Mouse (Mus musculus): ENCODE results near the gene Plekhh2. TPM values are rescaled to one million over a fixed set of nuclear protein-coding genes. Genes with fewer than 3 reads are reported as not detected.

Gene Plekhh2
- polyA plus RNA-seq, 1 experiment from 2014 or later: 1.6 TPM

- Histone ChIP-seq H3K27ac (ENCODE audit: low read length) (no peak overlapping the region), H3K9me3 (replicated peaks; ENCODE audit: control insufficient read depth, low read length) (no peaks in the 10 kb centered on the region), H3K4me1 (ENCODE audit: control insufficient read depth, insufficient read depth, low read length) (no peaks in the 10 kb centered on the region), H3K9ac (ENCODE audit: low read length) (no peak overlapping the region), H3K36me3 (ENCODE audit: control insufficient read depth, insufficient read depth) (no peaks in the 10 kb centered on the region), H3K4me2 (ENCODE audit: low read depth, low read length) (no peak overlapping the region), H3K27me3 (ENCODE audit: control insufficient read depth, insufficient read depth, low read length) (no peaks in the 10 kb centered on the region), H3K4me3 (ENCODE audit: low read length) (no peak overlapping the region)
- WGBS: 67% methylated on average over 3 of the region's 3 CpGs
- no peak for ATAC-seq (replicated peaks; ENCODE audit: extremely low read depth, insufficient read depth, low FRiP score)
Measured at GRCm38 (mm10) chr17:84620076-84620475, 108.4 kb downstream of the Plekhh2 start.

GRCm38 (mm10) chr17:84620610-84621009, 108.9 kb downstream of the Plekhh2 start:
- H3K4me2 ChIP-seq (ENCODE audit: low read depth, low read length): no peak overlapping the region
- WGBS: 80% methylated on average over 6 of the region's 6 CpGs
- no peak overlapping the region for H3K9ac ChIP-seq (ENCODE audit: low read length)
- no peak overlapping the region for H3K4me3 ChIP-seq (ENCODE audit: low read length)
- ATAC-seq (replicated peaks; ENCODE audit: extremely low read depth, insufficient read depth, low FRiP score): no peak
- H3K9me3 ChIP-seq (replicated peaks; ENCODE audit: control insufficient read depth, low read length): no peaks in the 10 kb centered on the region
- H3K4me1 ChIP-seq (ENCODE audit: control insufficient read depth, insufficient read depth, low read length): no peaks in the 10 kb centered on the region
- no peaks in the 10 kb centered on the region for H3K27me3 ChIP-seq (ENCODE audit: control insufficient read depth, insufficient read depth, low read length)
- H3K36me3 ChIP-seq (ENCODE audit: control insufficient read depth, insufficient read depth): no peaks in the 10 kb centered on the region
- H3K27ac ChIP-seq (ENCODE audit: low read length): no peak overlapping the region

- Histone ChIP-seq H3K9ac (ENCODE audit: low read length) (no peak overlapping the region), H3K9me3 (replicated peaks; ENCODE audit: control insufficient read depth, low read length) (no peaks in the 10 kb centered on the region), H3K27me3 (ENCODE audit: control insufficient read depth, insufficient read depth, low read length) (no peaks in the 10 kb centered on the region), H3K4me2 (ENCODE audit: low read depth, low read length) (no peak overlapping the region), H3K4me1 (ENCODE audit: control insufficient read depth, insufficient read depth, low read length) (no peaks in the 10 kb centered on the region), H3K27ac (ENCODE audit: low read length) (no peak overlapping the region), H3K4me3 (ENCODE audit: low read length) (no peak overlapping the region), H3K36me3 (ENCODE audit: control insufficient read depth, insufficient read depth) (no peaks in the 10 kb centered on the region)
- WGBS: 79% methylated on average over 6 of the region's 6 CpGs
- ATAC-seq (replicated peaks; ENCODE audit: extremely low read depth, insufficient read depth, low FRiP score): no peak
Measured at GRCm38 (mm10) chr17:84621209-84621608, 109.5 kb downstream of the Plekhh2 start.

GRCm38 (mm10) chr17:84622028-84622427, 110.3 kb downstream of the Plekhh2 start:
- Histone ChIP-seq H3K4me2 (ENCODE audit: low read depth, low read length) (no peak overlapping the region), H3K4me3 (ENCODE audit: low read length) (no peak overlapping the region), H3K27me3 (ENCODE audit: control insufficient read depth, insufficient read depth, low read length) (no peaks in the 10 kb centered on the region), H3K9ac (ENCODE audit: low read length) (no peak overlapping the region), H3K36me3 (ENCODE audit: control insufficient read depth, insufficient read depth) (no peaks in the 10 kb centered on the region), H3K4me1 (ENCODE audit: control insufficient read depth, insufficient read depth, low read length) (peaks cover 2% of the 10 kb centered on the region; the same call in 1 of the 2 replicates), H3K27ac (ENCODE audit: low read length) (no peak overlapping the region), H3K9me3 (replicated peaks; ENCODE audit: control insufficient read depth, low read length) (no peaks in the 10 kb centered on the region)
- no peak for ATAC-seq (replicated peaks; ENCODE audit: extremely low read depth, insufficient read depth, low FRiP score)
- WGBS: 78% methylated on average over 4 of the region's 4 CpGs

GRCm38 (mm10) chr17:84622873-84623272, 111.2 kb downstream of the Plekhh2 start:
- Histone ChIP-seq H3K27me3 (ENCODE audit: control insufficient read depth, insufficient read depth, low read length) (no peaks in the 10 kb centered on the region), H3K36me3 (ENCODE audit: control insufficient read depth, insufficient read depth) (no peaks in the 10 kb centered on the region), H3K4me2 (ENCODE audit: low read depth, low read length) (no peak overlapping the region), H3K4me1 (ENCODE audit: control insufficient read depth, insufficient read depth, low read length) (peaks cover 2% of the 10 kb centered on the region; the same call in 1 of the 2 replicates), H3K9me3 (replicated peaks; ENCODE audit: control insufficient read depth, low read length) (no peaks in the 10 kb centered on the region), H3K9ac (ENCODE audit: low read length) (no peak overlapping the region), H3K27ac (ENCODE audit: low read length) (no peak overlapping the region), H3K4me3 (ENCODE audit: low read length) (no peak overlapping the region)
- ATAC-seq (replicated peaks; ENCODE audit: extremely low read depth, insufficient read depth, low FRiP score): no peak
- WGBS: 59% methylated on average over 2 of the region's 2 CpGs

- Histone ChIP-seq H3K9me3 (replicated peaks; ENCODE audit: control insufficient read depth, low read length) (no peaks in the 10 kb centered on the region), H3K27me3 (ENCODE audit: control insufficient read depth, insufficient read depth, low read length) (no peaks in the 10 kb centered on the region), H3K9ac (ENCODE audit: low read length) (peak within 1 kb of the TSS; percentile 73), H3K4me1 (ENCODE audit: control insufficient read depth, insufficient read depth, low read length) (peaks cover 2% of the 10 kb centered on the region; the same call in 1 of the 2 replicates), H3K4me3 (ENCODE audit: low read length) (peak within 1 kb of the TSS; percentile 70), H3K36me3 (ENCODE audit: control insufficient read depth, insufficient read depth) (no peaks in the 10 kb centered on the region), H3K4me2 (ENCODE audit: low read depth, low read length) (peak within 1 kb of the TSS; percentile 85), H3K27ac (ENCODE audit: low read length) (no peak within 1 kb of the TSS)
- whole genome bisulfite sequencing: 0% methylated on average over 24 of the region's 25 CpGs
- peak; percentile 92 for ATAC-seq (replicated peaks; ENCODE audit: extremely low read depth, insufficient read depth, low FRiP score)
Measured at GRCm38 (mm10) chr17:84626276-84626856, 114.7 kb downstream of the Plekhh2 start, which contains the start of gene Dync2li1. Gene Dync2li1, plus strand, starts transcription at chr17:84626496.

- Histone ChIP-seq H3K36me3 (ENCODE audit: control insufficient read depth, insufficient read depth) (no peaks in the 10 kb centered on the region), H3K27ac (ENCODE audit: low read length) (no peak overlapping the region), H3K9me3 (replicated peaks; ENCODE audit: control insufficient read depth, low read length) (no peaks in the 10 kb centered on the region), H3K4me2 (ENCODE audit: low read depth, low read length) (peak overlapping the region; percentile 85), H3K27me3 (ENCODE audit: control insufficient read depth, insufficient read depth, low read length) (no peaks in the 10 kb centered on the region), H3K9ac (ENCODE audit: low read length) (peak overlapping the region; percentile 73; the same call in 1 of the 2 replicates), H3K4me1 (ENCODE audit: control insufficient read depth, insufficient read depth, low read length) (peaks cover 2% of the 10 kb centered on the region; the same call in 1 of the 2 replicates), H3K4me3 (ENCODE audit: low read length) (peak overlapping the region; percentile 70)
- no peak; the same call in 1 of the 2 replicates for ATAC-seq (replicated peaks; ENCODE audit: extremely low read depth, insufficient read depth, low FRiP score)
- 32% methylated on average over 9 of the region's 9 CpGs for WGBS
Measured at GRCm38 (mm10) chr17:84626857-84627305, 115.2 kb downstream of the Plekhh2 start.

GRCm38 (mm10) chr17:84627721-84628120, 116.0 kb downstream of the Plekhh2 start:
- no peak for ATAC-seq (replicated peaks; ENCODE audit: extremely low read depth, insufficient read depth, low FRiP score)
- Histone ChIP-seq H3K4me1 (ENCODE audit: control insufficient read depth, insufficient read depth, low read length) (peaks cover 2% of the 10 kb centered on the region; the same call in 1 of the 2 replicates), H3K4me2 (ENCODE audit: low read depth, low read length) (no peak overlapping the region), H3K9ac (ENCODE audit: low read length) (no peak overlapping the region), H3K9me3 (replicated peaks; ENCODE audit: control insufficient read depth, low read length) (no peaks in the 10 kb centered on the region), H3K36me3 (ENCODE audit: control insufficient read depth, insufficient read depth) (no peaks in the 10 kb centered on the region), H3K27ac (ENCODE audit: low read length) (no peak overlapping the region), H3K27me3 (ENCODE audit: control insufficient read depth, insufficient read depth, low read length) (no peaks in the 10 kb centered on the region), H3K4me3 (ENCODE audit: low read length) (no peak overlapping the region)
- WGBS: 86% methylated on average over 10 of the region's 10 CpGs

- WGBS: 73% methylated on average over 9 of the region's 9 CpGs
- Histone ChIP-seq H3K4me3 (ENCODE audit: low read length) (no peak overlapping the region), H3K4me1 (ENCODE audit: control insufficient read depth, insufficient read depth, low read length) (peaks cover 2% of the 10 kb centered on the region; the same call in 1 of the 2 replicates), H3K27me3 (ENCODE audit: control insufficient read depth, insufficient read depth, low read length) (no peaks in the 10 kb centered on the region), H3K27ac (ENCODE audit: low read length) (no peak overlapping the region), H3K4me2 (ENCODE audit: low read depth, low read length) (no peak overlapping the region), H3K9me3 (replicated peaks; ENCODE audit: control insufficient read depth, low read length) (no peaks in the 10 kb centered on the region), H3K9ac (ENCODE audit: low read length) (no peak overlapping the region), H3K36me3 (ENCODE audit: control insufficient read depth, insufficient read depth) (no peaks in the 10 kb centered on the region)
- ATAC-seq (replicated peaks; ENCODE audit: extremely low read depth, insufficient read depth, low FRiP score): no peak
Measured at GRCm38 (mm10) chr17:84628611-84629010, 116.9 kb downstream of the Plekhh2 start.
